In genomic region chr16:38373439-38373838, GRCm38 (mm10) we compare ENCODE assay signal across 24 mouse cellular contexts. TPM values are rescaled to one million over a fixed set of nuclear protein-coding genes. Genes with fewer than 3 reads are reported as not detected.
DNase-seq lines count a peak whose midpoint lies in the region; ATAC-seq and TF ChIP-seq lines count a peak whose summit lies in the region.
"Had no signal": no experiment of that assay in that cellular context is flagged by ENCODE, and none has a peak within 500 bp of the region (broad histone marks: within the 10 kb centered on the region; RNA-seq: fewer than 3 reads in every experiment).

No protein-coding gene starts in this region.

- TF ChIP-seq CTCF in MEL (IDR thresholded peaks at IDR 0.05 in 2 of 3, conservative IDR thresholded peaks at IDR 0.05 in 1 of 3; ENCODE audit: control insufficient read depth in 1 of 3, insufficient read depth in 1 of 3, low read depth in 2 of 3, low read length in 3 of 3, poor library complexity in 1 of 3, severe bottlenecking in 1 of 3): no peak

- no peak for ATAC-seq in heart, embryonic 15.5 days (replicated peaks; ENCODE audit: insufficient number of reproducible peaks, insufficient read depth, low FRiP score, low read depth)
- ATAC-seq in liver, embryonic 15.5 days (ENCODE audit: insufficient read depth): no peak
- ATAC-seq in forebrain, embryonic 12.5 days (ENCODE audit: low FRiP score): no peak
- ATAC-seq: intestine, embryonic 15.5 days; midbrain, embryonic 16.5 days had no signal

- no peak for TF ChIP-seq RAD21 in MEL (IDR thresholded peaks at IDR 0.05; ENCODE audit: low read depth, low read length)

- 61% methylated on average over 10 of the region's 10 CpGs for WGBS in heart, embryonic 15.5 days
- 78% methylated on average over 10 of the region's 10 CpGs for WGBS in liver, embryonic 15.5 days (ENCODE audit: insufficient replicate concordance)
- 85% methylated on average over 10 of the region's 10 CpGs for WGBS in forebrain, embryonic 12.5 days

- TF ChIP-seq EP300 in MEL (IDR thresholded peaks at IDR 0.05; ENCODE audit: low read depth in 1 of 2, low read length in 2 of 2): peak in 1 of 2 experiments; percentile 26; a peak in 1 of 4 replicates

- peaks cover 25% of the 10 kb centered on the region for H3K79me2 ChIP-seq in MEL (ENCODE audit: control insufficient read depth, insufficient read depth, low read length, poor library complexity)

- peak overlapping the region; percentile 56 to 60 for H3K4me3 ChIP-seq in MEL (ENCODE audit: control insufficient read depth in 1 of 2, insufficient read depth in 1 of 2, low read depth in 2 of 2, low read length in 2 of 2)
- no peak overlapping the region for H3K4me3 ChIP-seq in heart, embryonic 15.5 days
- peak overlapping the region; percentile 68 for H3K4me3 ChIP-seq in liver, embryonic 15.5 days (replicated peaks)
- no peak overlapping the region for H3K4me3 ChIP-seq in forebrain, embryonic 12.5 days (replicated peaks)
- H3K4me3 ChIP-seq: intestine, embryonic 15.5 days; kidney, embryonic 15.5 days; limb, embryonic 15.5 days had no signal

- H3K27me3 ChIP-seq in MEL (ENCODE audit: control insufficient read depth in 1 of 2, insufficient read depth in 2 of 2, low read length in 2 of 2): no peaks in the 10 kb centered on the region
- no peaks in the 10 kb centered on the region for H3K27me3 ChIP-seq in heart, embryonic 15.5 days
- no peaks in the 10 kb centered on the region for H3K27me3 ChIP-seq in liver, embryonic 15.5 days
- no peaks in the 10 kb centered on the region; the same call in 1 of the 2 replicates for H3K27me3 ChIP-seq in forebrain, embryonic 12.5 days
- H3K27me3 ChIP-seq: embryonic facial prominence, embryonic 13.5 days; intestine, embryonic 15.5 days; kidney, embryonic 15.5 days; limb, embryonic 15.5 days; megakaryocyte, embryonic 14.5 days had no signal

- H3K4me2 ChIP-seq in heart, embryonic 15.5 days: peak overlapping the region; percentile 0; the same call in 1 of the 2 replicates
- peak overlapping the region; percentile 75 for H3K4me2 ChIP-seq in liver, embryonic 15.5 days
- H3K4me2 ChIP-seq in forebrain, embryonic 12.5 days: no peak overlapping the region
- H3K4me2 ChIP-seq: hindbrain, embryonic 14.5 days; intestine, embryonic 15.5 days; limb, embryonic 15.5 days had no signal

- intact Hi-C loops in heart, postnatal 25 days (cut with DNase I): no loop called here

- H3K4me1 ChIP-seq in MEL (ENCODE audit: control insufficient read depth in 1 of 2, insufficient read depth in 2 of 2, low read length in 2 of 2): peaks cover 26 to 54% of the 10 kb centered on the region in 2 experiments
- H3K4me1 ChIP-seq in heart, embryonic 15.5 days (replicated peaks): peaks cover 80% of the 10 kb centered on the region
- peaks cover 85% of the 10 kb centered on the region for H3K4me1 ChIP-seq in liver, embryonic 15.5 days (replicated peaks)
- H3K4me1 ChIP-seq in forebrain, embryonic 12.5 days: peaks cover 10% of the 10 kb centered on the region

- no peaks in the 10 kb centered on the region for H3K9me3 ChIP-seq in MEL (replicated peaks; ENCODE audit: insufficient read depth, low read length)
- no peaks in the 10 kb centered on the region for H3K9me3 ChIP-seq in heart, embryonic 15.5 days (replicated peaks)
- H3K9me3 ChIP-seq in liver, embryonic 15.5 days (replicated peaks): no peaks in the 10 kb centered on the region
- no peaks in the 10 kb centered on the region for H3K9me3 ChIP-seq in forebrain, embryonic 12.5 days
- H3K9me3 ChIP-seq: embryonic facial prominence, embryonic 13.5 days; forebrain, embryonic 10.5 days; intestine, embryonic 15.5 days; kidney, embryonic 15.5 days; limb, embryonic 15.5 days; megakaryocyte, embryonic 14.5 days had no signal

- peaks cover 3 to 44% of the 10 kb centered on the region in 2 experiments; a peak in 3 of 4 replicates for H3K36me3 ChIP-seq in MEL (ENCODE audit: control insufficient read depth in 1 of 2, insufficient read depth in 2 of 2, low read length in 2 of 2)
- peaks cover 36% of the 10 kb centered on the region for H3K36me3 ChIP-seq in heart, embryonic 15.5 days
- peaks cover 34% of the 10 kb centered on the region for H3K36me3 ChIP-seq in liver, embryonic 15.5 days (replicated peaks)
- H3K36me3 ChIP-seq in forebrain, embryonic 12.5 days (replicated peaks): no peaks in the 10 kb centered on the region
- H3K36me3 ChIP-seq: embryonic facial prominence, embryonic 13.5 days; forebrain, embryonic 10.5 days; intestine, embryonic 15.5 days; kidney, embryonic 15.5 days; limb, embryonic 15.5 days had no signal

- H3K27ac ChIP-seq in MEL (ENCODE audit: control insufficient read depth, low read depth, low read length): peak overlapping the region; percentile 100
- H3K27ac ChIP-seq in heart, embryonic 15.5 days: 0 out of 2 replicates have a peak overlapping the region, but pooled peaks have one; percentile 2
- peak overlapping the region; percentile 96 for H3K27ac ChIP-seq in liver, embryonic 15.5 days (replicated peaks)
- no peak overlapping the region for H3K27ac ChIP-seq in forebrain, embryonic 12.5 days
- H3K27ac ChIP-seq: embryonic facial prominence, embryonic 13.5 days; forebrain, embryonic 10.5 days; hindbrain, embryonic 14.5 days; intestine, embryonic 15.5 days; kidney, embryonic 15.5 days; limb, embryonic 15.5 days had no signal

- TF ChIP-seq POLR2A in MEL (IDR thresholded peaks at IDR 0.05; ENCODE audit: control insufficient read depth in 1 of 2, insufficient read depth in 1 of 2, low read depth in 1 of 2, low read length in 2 of 2, poor library complexity in 1 of 2): no peak

- H3K9ac ChIP-seq in MEL (ENCODE audit: control insufficient read depth, low read depth, low read length, poor library complexity, severe bottlenecking): peak overlapping the region; percentile 80
- no peak overlapping the region for H3K9ac ChIP-seq in heart, embryonic 15.5 days
- H3K9ac ChIP-seq in liver, embryonic 15.5 days: peak overlapping the region; percentile 76; the same call in 1 of the 2 replicates
- H3K9ac ChIP-seq in forebrain, embryonic 12.5 days: no peak overlapping the region
- H3K9ac ChIP-seq: embryonic facial prominence, embryonic 13.5 days; hindbrain, embryonic 14.5 days; intestine, embryonic 15.5 days; kidney, embryonic 15.5 days; limb, embryonic 15.5 days had no signal

- peak; percentile 52 to 73 for DNase-seq in heart, adult 18-20 months
- DNase-seq in heart, postnatal 25 days (ENCODE audit: low spot score): no peak
- peak; percentile 82 for DNase-seq in MEL (ENCODE audit: low read depth, low spot score)
- no peak for DNase-seq in frontal cortex, postnatal 10 days (ENCODE audit: low spot score in 2 of 2)
- DNase-seq in cerebellum, adult 18-20 months: no peak
- DNase-seq: cerebellum, adult 9-10 months; lung, postnatal 14 days; right cerebral cortex, postnatal 25 days; thymus, postnatal 4 days had no signal

RNA-seq across cellular contexts. Expression of gene Popdc2, which starts 11.4 kb away (rescaled TPM):
- total RNA-seq in heart, adult 18-20 months (2021): 100 to 1,000 TPM; 515 to 590 TPM
- 100 to 1,000 TPM; 481 to 520 TPM for total RNA-seq in heart, postnatal 25 days (2021)
- 15.2 and 17.5 TPM in 2 replicates for total RNA-seq in MEL (2012; rRNA removed)
- 10 to 100 TPM in 1 of 2 experiments, not detected in 1; 45.4 TPM for polyA plus RNA-seq in MEL (2012; ENCODE audit: insufficient read depth in 1 of 2, insufficient read length in 2 of 2, low read depth in 1 of 2, low replicate concordance in 2 of 2, missing spikeins in 1 of 2)
- 327 and 350 TPM in 2 replicates for polyA plus RNA-seq in heart, embryonic 15.5 days (2015; fragmentation: Nextera tagmentation; extraction: Ambion mirVana)
- 22.8 and 23.6 TPM in 2 replicates for polyA plus RNA-seq in liver, embryonic 15.5 days (2015; fragmentation: Nextera tagmentation; extraction: Ambion mirVana)
- polyA plus RNA-seq in forebrain, embryonic 12.5 days (2016; fragmentation: Nextera tagmentation; extraction: Ambion mirVana): 0.49 and 0.50 TPM in 2 replicates

RNA-seq across cellular contexts. Expression of gene Gm21987, which starts 26.6 kb away (rescaled TPM):
- total RNA-seq in heart, adult 18-20 months (2021): 1 to 10 TPM in 1 of 2 experiments, not detected in 1; 1.4 TPM
- total RNA-seq in heart, postnatal 25 days (2021): not detected
- total RNA-seq in MEL (2012; rRNA removed): not detected in 2 replicates
- polyA plus RNA-seq in MEL (2012; ENCODE audit: insufficient read depth in 1 of 2, insufficient read length in 2 of 2, low read depth in 1 of 2, low replicate concordance in 2 of 2, missing spikeins in 1 of 2): not detected
- polyA plus RNA-seq in heart, embryonic 15.5 days (2015; fragmentation: Nextera tagmentation; extraction: Ambion mirVana): 3.2 and 4.1 TPM in 2 replicates
- not detected in 2 replicates for polyA plus RNA-seq in liver, embryonic 15.5 days (2015; fragmentation: Nextera tagmentation; extraction: Ambion mirVana)
- not detected in 2 replicates for polyA plus RNA-seq in forebrain, embryonic 12.5 days (2016; fragmentation: Nextera tagmentation; extraction: Ambion mirVana)
- total RNA-seq: adrenal gland, postnatal 4 days; left cerebral cortex, postnatal 14 days had no signal
- polyA plus RNA-seq: embryonic facial prominence, embryonic 13.5 days; forebrain, embryonic 10.5 days; gonadal fat pad, adult 2 months; hindbrain, embryonic 14.5 days; kidney, embryonic 15.5 days; large intestine, adult 2 months; midbrain, embryonic 16.5 days had no signal

RNA-seq across cellular contexts. Expression of gene Cox17, which starts 26.6 kb away (rescaled TPM):
- 100 to 1,000 TPM; 345 to 380 TPM for total RNA-seq in heart, adult 18-20 months (2021)
- total RNA-seq in heart, postnatal 25 days (2021): 100 to 1,000 TPM; 261 to 277 TPM
- 293 and 295 TPM in 2 replicates for total RNA-seq in MEL (2012; rRNA removed)
- polyA plus RNA-seq in MEL (2012; ENCODE audit: insufficient read depth in 1 of 2, insufficient read length in 2 of 2, low read depth in 1 of 2, low replicate concordance in 2 of 2, missing spikeins in 1 of 2): 100 to 1,000 TPM in 1 of 2 experiments, not detected in 1; 269 TPM
- 224 and 350 TPM in 2 replicates for polyA plus RNA-seq in heart, embryonic 15.5 days (2015; fragmentation: Nextera tagmentation; extraction: Ambion mirVana)
- polyA plus RNA-seq in liver, embryonic 15.5 days (2015; fragmentation: Nextera tagmentation; extraction: Ambion mirVana): 202 and 255 TPM in 2 replicates
- 141 and 144 TPM in 2 replicates for polyA plus RNA-seq in forebrain, embryonic 12.5 days (2016; fragmentation: Nextera tagmentation; extraction: Ambion mirVana)

RNA-seq across cellular contexts. Expression of gene Maats1, which starts 31.5 kb away (rescaled TPM):
- total RNA-seq in heart, adult 18-20 months (2021): under 1 TPM in 1 of 2 experiments, not detected in 1; 0.13 TPM
- not detected for total RNA-seq in heart, postnatal 25 days (2021)
- 0.10 TPM in 1 of 2 replicates, not detected in the other for total RNA-seq in MEL (2012; rRNA removed)
- polyA plus RNA-seq in MEL (2012; ENCODE audit: insufficient read depth in 1 of 2, insufficient read length in 2 of 2, low read depth in 1 of 2, low replicate concordance in 2 of 2, missing spikeins in 1 of 2): under 1 TPM in 1 of 2 experiments, not detected in 1; 0.03 TPM
- 0.10 and 0.13 TPM in 2 replicates for polyA plus RNA-seq in heart, embryonic 15.5 days (2015; fragmentation: Nextera tagmentation; extraction: Ambion mirVana)
- 0.03 and 0.05 TPM in 2 replicates for polyA plus RNA-seq in liver, embryonic 15.5 days (2015; fragmentation: Nextera tagmentation; extraction: Ambion mirVana)
- 0.56 and 0.60 TPM in 2 replicates for polyA plus RNA-seq in forebrain, embryonic 12.5 days (2016; fragmentation: Nextera tagmentation; extraction: Ambion mirVana)
- polyA plus RNA-seq: limb, embryonic 15.5 days had no signal

RNA-seq across cellular contexts. Expression of gene Pla1a, which starts 59.5 kb away (rescaled TPM):
- 1 to 10 TPM; 6.2 to 8.7 TPM for total RNA-seq in heart, adult 18-20 months (2021)
- total RNA-seq in heart, postnatal 25 days (2021): 1 to 10 TPM; 6.5 to 8.4 TPM
- total RNA-seq in MEL (2012; rRNA removed): not detected in 2 replicates
- polyA plus RNA-seq in MEL (2012; ENCODE audit: insufficient read depth in 1 of 2, insufficient read length in 2 of 2, low read depth in 1 of 2, low replicate concordance in 2 of 2, missing spikeins in 1 of 2): under 1 TPM in 1 of 2 experiments, not detected in 1; 0.04 TPM
- 2.0 and 2.8 TPM in 2 replicates for polyA plus RNA-seq in heart, embryonic 15.5 days (2015; fragmentation: Nextera tagmentation; extraction: Ambion mirVana)
- 27.2 and 30.5 TPM in 2 replicates for polyA plus RNA-seq in liver, embryonic 15.5 days (2015; fragmentation: Nextera tagmentation; extraction: Ambion mirVana)
- polyA plus RNA-seq in forebrain, embryonic 12.5 days (2016; fragmentation: Nextera tagmentation; extraction: Ambion mirVana): 0.15 and 0.73 TPM in 2 replicates
- polyA plus RNA-seq: forebrain, embryonic 10.5 days had no signal

Comparison
In these comparisons a context has a peak if more than half of its experiments do, and no peak if none do; other contexts are left out.
1. DNase-seq: peak in heart, adult 18-20 months (2 of 2) and MEL (single experiment); none in heart, postnatal 25 days (single experiment), frontal cortex, postnatal 10 days (0 of 2) and cerebellum, adult 18-20 months (0 of 2).
2. H3K4me3 ChIP-seq: peak in MEL (2 of 2) and liver, embryonic 15.5 days (single experiment); none in heart, embryonic 15.5 days (single experiment) and forebrain, embryonic 12.5 days (single experiment).
3. H3K9ac ChIP-seq: peak in MEL (single experiment) and liver, embryonic 15.5 days (single experiment); none in heart, embryonic 15.5 days (single experiment) and forebrain, embryonic 12.5 days (single experiment).